Mouse (Mus musculus): ENCODE measurements at regions not wholly inside any gene's neighbourhood (a gene's known extent, or its start where the extent isn't known, plus 50 kb on each side); places are given as distances from the start of the nearest gene placed in this dataset.

DNA sequence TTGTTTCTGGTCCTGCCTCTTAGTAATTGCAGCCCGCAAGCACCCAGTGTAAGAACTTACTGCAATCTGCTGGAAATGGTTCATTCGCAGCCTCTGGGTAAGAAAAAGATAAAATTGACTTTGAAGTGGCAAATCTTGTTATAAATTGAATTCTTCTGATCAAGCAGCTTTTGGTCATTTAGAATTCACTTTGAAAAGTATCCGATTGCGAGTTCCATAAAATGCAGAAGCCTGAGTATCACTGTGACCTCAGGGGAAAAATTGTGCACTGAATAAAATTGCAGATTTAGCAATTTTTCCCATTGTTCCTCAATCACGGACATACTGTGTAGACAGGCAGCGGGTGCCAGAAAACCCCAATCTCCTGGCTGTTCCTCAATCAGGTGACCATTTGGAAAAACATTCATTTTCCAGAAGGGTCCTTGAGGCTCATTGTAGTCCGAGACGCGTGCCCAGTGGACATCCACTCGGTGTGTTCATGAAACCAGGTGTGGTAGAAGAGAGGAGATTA is 320.4 kb downstream of the Cmpk2 start:
- DNase-seq (ENCODE audit: low spot score), result no peak
- no peaks in the 10 kb centered on the region for H3K9me3 ChIP-seq (ENCODE audit: control insufficient read depth, low read length)
- no peaks in the 10 kb centered on the region for H3K4me1 ChIP-seq (ENCODE audit: control insufficient read depth, insufficient read depth, low read length)
- no peak overlapping the region for H3K4me2 ChIP-seq (ENCODE audit: low read depth, severe bottlenecking)
- no peaks in the 10 kb centered on the region for H3K36me3 ChIP-seq (ENCODE audit: control insufficient read depth, insufficient read depth, low read length)
- no peak overlapping the region for H3K9ac ChIP-seq (ENCODE audit: low read length)
- H3K4me3 ChIP-seq (ENCODE audit: low read depth, low read length), result no peak overlapping the region
- no peaks in the 10 kb centered on the region for H3K27me3 ChIP-seq (ENCODE audit: control insufficient read depth, insufficient read depth, low read length)
- 86% methylated on average over 10 of the region's 10 CpGs for WGBS
- no peak for ATAC-seq (ENCODE audit: insufficient number of reproducible peaks, low FRiP score, low TSS enrichment, low read depth)
- H3K27ac ChIP-seq (replicated peaks; ENCODE audit: low read depth, low read length), result no peak overlapping the region

DNA sequence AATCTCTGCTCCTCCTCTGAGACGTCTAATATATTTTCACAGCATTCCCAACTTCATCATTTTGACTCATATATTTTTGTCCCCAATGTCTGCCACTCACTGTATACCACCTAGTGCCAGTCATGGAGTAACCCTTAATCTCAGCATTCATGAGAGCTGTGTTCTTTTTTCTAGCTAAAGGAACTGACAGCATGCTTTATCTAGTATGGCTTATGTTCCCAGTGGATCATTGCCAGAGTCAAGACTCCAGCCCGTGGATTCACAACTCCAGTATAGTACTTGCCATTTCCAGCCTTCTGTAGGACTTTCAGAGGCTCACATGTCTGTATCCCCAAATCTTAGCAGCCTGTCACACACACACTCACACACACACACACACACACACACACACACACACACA is 316.5 kb downstream of the Cmpk2 start:
- no peak for DNase-seq (ENCODE audit: low spot score)
- Histone ChIP-seq H3K4me2 (ENCODE audit: low read depth, severe bottlenecking) (no peak overlapping the region), H3K4me3 (ENCODE audit: low read depth, low read length) (no peak overlapping the region), H3K9me3 (ENCODE audit: control insufficient read depth, low read length) (no peaks in the 10 kb centered on the region), H3K27me3 (ENCODE audit: control insufficient read depth, insufficient read depth, low read length) (no peaks in the 10 kb centered on the region), H3K27ac (replicated peaks; ENCODE audit: low read depth, low read length) (no peak overlapping the region), H3K9ac (ENCODE audit: low read length) (no peak overlapping the region), H3K36me3 (ENCODE audit: control insufficient read depth, insufficient read depth, low read length) (no peaks in the 10 kb centered on the region), H3K4me1 (ENCODE audit: control insufficient read depth, insufficient read depth, low read length) (no peaks in the 10 kb centered on the region)
- WGBS, result 83% methylated on average over 2 of the region's 2 CpGs
- ATAC-seq (ENCODE audit: insufficient number of reproducible peaks, low FRiP score, low TSS enrichment, low read depth), result no peak

DNA sequence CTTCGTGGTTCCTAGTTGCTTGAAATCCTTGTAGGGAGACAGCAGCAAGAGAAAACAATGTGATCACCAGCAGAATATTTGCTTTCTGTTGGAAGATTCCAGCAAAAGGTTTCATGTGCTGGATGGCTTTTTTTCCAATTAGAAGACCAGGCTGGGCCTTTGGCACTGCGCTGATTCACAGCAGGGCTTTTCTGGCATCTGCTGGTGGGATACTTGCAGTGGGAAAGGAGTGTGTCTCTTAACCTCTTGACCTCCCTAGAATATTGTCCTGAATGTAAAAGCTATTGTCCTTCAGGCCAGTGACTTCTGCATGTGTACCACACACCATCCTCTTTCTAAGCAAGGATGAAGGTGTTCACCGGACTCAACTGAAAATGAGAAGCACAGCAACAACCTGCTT is 315.4 kb downstream of the Cmpk2 start:
- DNase-seq (ENCODE audit: low spot score) (no peak), ATAC-seq (ENCODE audit: insufficient number of reproducible peaks, low FRiP score, low TSS enrichment, low read depth) (no peak)
- H3K9me3 ChIP-seq (ENCODE audit: control insufficient read depth, low read length), result no peaks in the 10 kb centered on the region
- no peak overlapping the region for H3K4me3 ChIP-seq (ENCODE audit: low read depth, low read length)
- H3K36me3 ChIP-seq (ENCODE audit: control insufficient read depth, insufficient read depth, low read length), result no peaks in the 10 kb centered on the region
- 95% methylated on average over 3 of the region's 3 CpGs for WGBS
- H3K4me1 ChIP-seq (ENCODE audit: control insufficient read depth, insufficient read depth, low read length), result no peaks in the 10 kb centered on the region
- no peak overlapping the region for H3K27ac ChIP-seq (replicated peaks; ENCODE audit: low read depth, low read length)
- H3K27me3 ChIP-seq (ENCODE audit: control insufficient read depth, insufficient read depth, low read length), result no peaks in the 10 kb centered on the region
- no peak overlapping the region for H3K4me2 ChIP-seq (ENCODE audit: low read depth, severe bottlenecking)
- H3K9ac ChIP-seq (ENCODE audit: low read length), result no peak overlapping the region

DNA sequence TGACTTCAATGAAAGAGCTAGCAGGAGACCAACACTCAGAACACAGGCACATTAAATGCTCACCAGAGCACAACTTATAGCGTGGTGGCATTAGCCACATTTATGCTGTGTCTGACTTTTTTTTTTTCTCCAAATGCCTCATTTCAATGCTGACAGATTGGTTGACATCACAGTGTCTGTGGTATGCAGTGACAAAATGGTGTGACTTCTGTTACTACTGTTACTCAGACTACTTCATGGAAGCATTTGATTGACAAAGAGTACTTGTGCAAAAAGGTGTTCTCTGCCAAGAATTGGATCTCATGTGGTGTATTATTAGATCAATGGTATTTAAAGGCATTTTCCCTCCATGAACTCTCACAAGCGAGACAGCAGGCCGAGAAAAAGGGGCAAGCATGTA is 314.8 kb downstream of the Cmpk2 start:
- 93% methylated on average over 3 of the region's 3 CpGs for WGBS
- Histone ChIP-seq H3K4me3 (ENCODE audit: low read depth, low read length) (no peak overlapping the region), H3K27me3 (ENCODE audit: control insufficient read depth, insufficient read depth, low read length) (no peaks in the 10 kb centered on the region), H3K27ac (replicated peaks; ENCODE audit: low read depth, low read length) (no peak overlapping the region), H3K9ac (ENCODE audit: low read length) (no peak overlapping the region), H3K36me3 (ENCODE audit: control insufficient read depth, insufficient read depth, low read length) (no peaks in the 10 kb centered on the region), H3K4me1 (ENCODE audit: control insufficient read depth, insufficient read depth, low read length) (no peaks in the 10 kb centered on the region), H3K4me2 (ENCODE audit: low read depth, severe bottlenecking) (no peak overlapping the region), H3K9me3 (ENCODE audit: control insufficient read depth, low read length) (no peaks in the 10 kb centered on the region)
- ATAC-seq (ENCODE audit: insufficient number of reproducible peaks, low FRiP score, low TSS enrichment, low read depth) (no peak), DNase-seq (ENCODE audit: low spot score) (no peak)

DNA sequence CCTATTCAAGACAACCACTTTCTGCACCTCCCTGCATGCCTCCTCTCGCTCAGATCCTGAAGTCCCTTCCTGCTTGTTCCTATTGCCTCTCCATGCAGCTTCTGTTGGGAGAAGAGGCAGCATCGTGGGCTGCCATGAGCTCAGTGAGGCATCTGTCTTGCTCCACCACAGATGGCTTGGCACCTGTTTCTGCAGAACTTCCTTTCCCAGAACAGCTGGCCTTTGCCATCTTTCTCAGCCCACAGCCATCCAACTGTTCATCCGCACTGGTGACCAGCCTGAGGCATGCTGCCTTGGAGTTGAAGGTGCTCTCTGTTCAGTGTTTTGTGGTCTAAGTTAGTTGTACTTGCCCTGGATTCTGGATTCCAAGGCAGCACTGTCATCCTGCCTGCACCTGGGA is 312.5 kb downstream of the Cmpk2 start:
- no peaks in the 10 kb centered on the region for H3K4me1 ChIP-seq (ENCODE audit: control insufficient read depth, insufficient read depth, low read length)
- no peaks in the 10 kb centered on the region for H3K9me3 ChIP-seq (ENCODE audit: control insufficient read depth, low read length)
- H3K36me3 ChIP-seq (ENCODE audit: control insufficient read depth, insufficient read depth, low read length), result no peaks in the 10 kb centered on the region
- no peak overlapping the region for H3K27ac ChIP-seq (replicated peaks; ENCODE audit: low read depth, low read length)
- no peak overlapping the region for H3K9ac ChIP-seq (ENCODE audit: low read length)
- DNase-seq (ENCODE audit: low spot score), result no peak
- H3K27me3 ChIP-seq (ENCODE audit: control insufficient read depth, insufficient read depth, low read length), result no peaks in the 10 kb centered on the region
- ATAC-seq (ENCODE audit: insufficient number of reproducible peaks, low FRiP score, low TSS enrichment, low read depth), result no peak
- WGBS, result 80% methylated on average over 3 of the region's 3 CpGs
- no peak overlapping the region for H3K4me3 ChIP-seq (ENCODE audit: low read depth, low read length)
- H3K4me2 ChIP-seq (ENCODE audit: low read depth, severe bottlenecking), result no peak overlapping the region

DNA sequence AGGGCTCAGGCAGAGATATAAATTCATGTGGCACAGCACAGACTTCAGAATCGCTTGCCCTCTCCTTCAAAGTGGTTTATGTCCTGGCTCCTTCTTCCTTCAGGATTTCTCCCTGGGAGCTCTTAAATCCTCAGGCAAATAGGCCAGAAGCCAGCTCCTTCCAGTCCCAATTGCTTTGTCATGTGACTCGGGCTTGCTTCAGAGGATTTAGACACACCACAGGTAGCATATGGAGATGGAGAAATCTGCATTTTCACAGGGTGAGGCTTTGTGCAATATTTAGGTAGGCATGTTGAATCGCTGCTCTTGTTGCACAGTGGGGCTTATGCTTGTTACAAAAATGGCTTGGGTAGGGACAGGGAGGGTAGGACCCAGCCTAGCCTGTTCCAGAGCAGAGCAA is 309.8 kb downstream of the Cmpk2 start:
- no peak for DNase-seq (ENCODE audit: low spot score)
- Histone ChIP-seq H3K27me3 (ENCODE audit: control insufficient read depth, insufficient read depth, low read length) (no peaks in the 10 kb centered on the region), H3K9ac (ENCODE audit: low read length) (no peak overlapping the region), H3K4me1 (ENCODE audit: control insufficient read depth, insufficient read depth, low read length) (no peaks in the 10 kb centered on the region), H3K4me3 (ENCODE audit: low read depth, low read length) (no peak overlapping the region), H3K4me2 (ENCODE audit: low read depth, severe bottlenecking) (no peak overlapping the region), H3K9me3 (ENCODE audit: control insufficient read depth, low read length) (no peaks in the 10 kb centered on the region), H3K36me3 (ENCODE audit: control insufficient read depth, insufficient read depth, low read length) (no peaks in the 10 kb centered on the region), H3K27ac (replicated peaks; ENCODE audit: low read depth, low read length) (no peak overlapping the region)
- no peak for ATAC-seq (ENCODE audit: insufficient number of reproducible peaks, low FRiP score, low TSS enrichment, low read depth)
- WGBS, result 60% methylated on average over 3 of the region's 3 CpGs

DNA sequence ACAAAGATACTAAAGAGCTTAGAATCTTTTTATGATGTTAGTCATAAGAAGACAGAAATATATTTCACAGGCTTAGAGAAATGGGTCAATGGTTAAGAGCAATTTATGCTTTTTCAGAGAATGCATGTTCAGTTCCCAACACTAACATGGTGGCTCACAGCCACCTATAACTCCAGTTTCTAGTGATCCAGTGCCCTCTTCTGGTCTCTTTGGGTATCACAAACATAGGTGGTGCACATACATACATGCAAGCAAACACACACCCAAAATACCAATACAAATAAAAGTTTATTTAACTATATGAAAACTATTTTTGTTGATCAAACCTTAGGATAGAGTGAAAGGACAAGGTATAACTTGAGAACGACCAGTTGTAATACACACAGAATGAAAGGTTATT is 308.0 kb downstream of the Cmpk2 start:
- no peak overlapping the region for H3K27ac ChIP-seq (replicated peaks; ENCODE audit: low read depth, low read length)
- H3K4me1 ChIP-seq (ENCODE audit: control insufficient read depth, insufficient read depth, low read length), result no peaks in the 10 kb centered on the region
- ATAC-seq (ENCODE audit: insufficient number of reproducible peaks, low FRiP score, low TSS enrichment, low read depth) (no peak), DNase-seq (ENCODE audit: low spot score) (no peak)
- no peaks in the 10 kb centered on the region for H3K9me3 ChIP-seq (ENCODE audit: control insufficient read depth, low read length)
- no peak overlapping the region for H3K4me3 ChIP-seq (ENCODE audit: low read depth, low read length)
- 90% methylated on average over 1 of the region's 1 CpGs for WGBS
- no peak overlapping the region for H3K9ac ChIP-seq (ENCODE audit: low read length)
- H3K4me2 ChIP-seq (ENCODE audit: low read depth, severe bottlenecking), result no peak overlapping the region
- no peaks in the 10 kb centered on the region for H3K27me3 ChIP-seq (ENCODE audit: control insufficient read depth, insufficient read depth, low read length)
- H3K36me3 ChIP-seq (ENCODE audit: control insufficient read depth, insufficient read depth, low read length), result no peaks in the 10 kb centered on the region

DNA sequence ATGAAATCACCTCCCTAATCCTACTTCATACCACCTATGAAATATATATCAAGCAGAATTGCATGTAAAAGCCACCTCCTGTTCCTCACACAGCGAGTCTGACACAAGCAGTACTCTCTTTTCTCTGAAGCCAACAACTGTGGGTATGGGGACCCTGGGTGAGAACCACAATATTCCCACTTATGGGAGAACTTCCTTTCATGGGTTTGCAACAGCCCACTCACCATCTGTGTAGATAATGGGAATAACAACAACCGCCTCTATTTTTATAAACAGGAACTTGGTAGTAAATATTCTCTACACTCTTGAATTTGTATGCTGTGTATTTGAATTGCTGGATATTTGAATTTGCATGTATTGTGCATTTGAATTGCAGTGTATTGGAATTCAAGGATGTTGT is 305.0 kb downstream of the Cmpk2 start:
- H3K4me3 ChIP-seq (ENCODE audit: low read depth, low read length), result no peak overlapping the region
- H3K4me2 ChIP-seq (ENCODE audit: low read depth, severe bottlenecking), result no peak overlapping the region
- no peaks in the 10 kb centered on the region for H3K9me3 ChIP-seq (ENCODE audit: control insufficient read depth, low read length)
- H3K9ac ChIP-seq (ENCODE audit: low read length), result no peak overlapping the region
- DNase-seq (ENCODE audit: low spot score), result no peak
- H3K36me3 ChIP-seq (ENCODE audit: control insufficient read depth, insufficient read depth, low read length), result no peaks in the 10 kb centered on the region
- H3K27me3 ChIP-seq (ENCODE audit: control insufficient read depth, insufficient read depth, low read length), result no peaks in the 10 kb centered on the region
- H3K27ac ChIP-seq (replicated peaks; ENCODE audit: low read depth, low read length), result no peak overlapping the region
- ATAC-seq (ENCODE audit: insufficient number of reproducible peaks, low FRiP score, low TSS enrichment, low read depth), result no peak
- 95% methylated on average over 2 of the region's 2 CpGs for WGBS
- 0 out of 2 replicates have a peak, but pooled peaks cover 2% of the 10 kb centered on the region for H3K4me1 ChIP-seq (ENCODE audit: control insufficient read depth, insufficient read depth, low read length)

DNA sequence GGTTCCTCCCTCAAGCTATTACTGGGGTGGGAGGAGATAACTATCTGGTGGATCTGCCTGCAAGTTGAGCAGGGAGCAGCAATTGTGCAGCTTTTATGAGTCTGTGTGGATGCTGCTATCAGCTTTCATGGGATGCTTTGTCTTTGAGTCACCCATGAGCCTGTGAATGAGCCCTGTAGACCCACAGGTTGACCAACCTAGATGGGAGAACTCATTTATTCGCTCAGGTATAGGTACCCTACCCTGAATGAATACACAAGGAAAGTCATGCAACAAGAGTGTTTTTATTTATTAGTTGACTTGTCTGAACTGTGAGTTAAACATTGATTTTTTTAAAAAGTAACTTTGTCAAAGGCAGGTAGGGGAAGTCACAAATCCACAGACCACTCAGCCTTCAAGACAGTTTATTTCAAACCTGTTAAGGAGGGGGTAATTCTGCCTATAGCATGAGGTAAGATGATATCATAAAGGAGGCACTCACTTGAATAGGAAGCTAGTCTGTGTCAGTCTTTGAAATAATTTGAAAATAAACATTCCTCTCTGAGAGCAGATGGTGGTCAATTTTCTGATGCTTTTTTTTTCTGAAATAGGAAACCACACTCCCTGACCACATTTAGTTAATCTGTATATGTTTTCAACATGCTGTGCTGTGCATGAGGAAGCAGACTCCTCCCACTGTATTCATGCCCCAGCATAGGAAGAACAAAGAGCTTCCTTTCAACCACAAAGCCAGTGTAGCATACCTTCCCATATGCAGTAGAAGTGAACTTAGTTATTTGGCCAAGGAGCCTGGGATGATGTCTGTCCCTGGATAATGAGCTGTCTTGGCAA is 302.0 kb downstream of the Cmpk2 start:
- H3K36me3 ChIP-seq (ENCODE audit: control insufficient read depth, insufficient read depth, low read length), result no peaks in the 10 kb centered on the region
- no peaks in the 10 kb centered on the region for H3K9me3 ChIP-seq (ENCODE audit: control insufficient read depth, low read length)
- H3K4me1 ChIP-seq (ENCODE audit: control insufficient read depth, insufficient read depth, low read length), result 0 out of 2 replicates have a peak, but pooled peaks cover 2% of the 10 kb centered on the region
- 94% methylated on average over 1 of the region's 1 CpGs for WGBS
- no peak overlapping the region for H3K4me3 ChIP-seq (ENCODE audit: low read depth, low read length)
- DNase-seq (ENCODE audit: low spot score) (no peak), ATAC-seq (ENCODE audit: insufficient number of reproducible peaks, low FRiP score, low TSS enrichment, low read depth) (no peak)
- no peak overlapping the region for H3K27ac ChIP-seq (replicated peaks; ENCODE audit: low read depth, low read length)
- H3K27me3 ChIP-seq (ENCODE audit: control insufficient read depth, insufficient read depth, low read length), result no peaks in the 10 kb centered on the region
- H3K4me2 ChIP-seq (ENCODE audit: low read depth, severe bottlenecking), result no peak overlapping the region
- H3K9ac ChIP-seq (ENCODE audit: low read length), result no peak overlapping the region

All from limb, embryonic 11.5 days (tissue).